Mouse (Mus musculus) megakaryocyte, embryonic 14.5 days (primary cell): Measurements from ENCODE around the gene Olfr810.

ENCODE experiments used
- FLI1 ChIP-seq: IDR thresholded peaks from 2 replicates; pipeline ENCODE4 v1.6.1; 2012; ENCODE audit warnings: low read length, inconsistent platforms, mixed read lengths
- GATA1 ChIP-seq: IDR thresholded peaks from 3 replicates; pipeline ENCODE4 v1.6.1; 2012; ENCODE audit warnings: mixed read lengths, low read length, inconsistent platforms, borderline replicate concordance

DNA sequence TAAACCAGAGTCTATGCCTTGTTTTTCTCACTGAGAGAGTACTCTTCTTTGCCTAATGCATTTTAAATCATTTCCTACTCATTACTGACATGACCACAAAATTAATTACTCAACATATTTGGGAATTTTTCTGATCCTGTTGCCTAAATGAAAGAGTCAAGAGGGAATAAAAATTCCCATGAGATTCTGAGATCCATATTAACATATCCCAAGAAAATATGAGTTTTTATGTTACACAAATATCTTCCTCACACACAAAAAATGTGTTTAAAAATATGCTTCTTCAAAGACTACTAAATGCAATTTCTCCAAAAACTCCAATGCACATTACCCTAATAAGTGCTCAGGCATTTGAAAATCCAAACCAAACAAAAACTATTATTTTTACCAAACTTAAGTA lies at the start of gene Olfr810:
- TF ChIP-seq GATA1 (no peak), FLI1 (no peak)
